Mouse (Mus musculus) heart, embryonic 13.5 days (tissue): Measurements from ENCODE around the gene Tec. TPM values are rescaled to one million over a fixed set of nuclear protein-coding genes. Genes with fewer than 3 reads are reported as not detected.

Experiments
- ATAC-seq: fragments of 200-750 bp; cut with Nextera tagmentation; 2 replicates; pipeline ENCODE4 v1.8.0; 2017; ENCODE audit warnings: moderate TSS enrichment; ENCODE audit not compliant: insufficient number of reproducible peaks, low FRiP score, low TSS enrichment; ENCODE audit errors: extremely low read depth
- H3K27ac ChIP-seq: fragments of 300-500 bp; sonication (generic); replicated peaks from 2 replicates; pipeline ENCODE4 v1.5.1; 2015; ENCODE audit warnings: moderate library complexity, mild to moderate bottlenecking, inconsistent platforms
- H3K27me3 ChIP-seq: fragments of 300-500 bp; sonication (generic); replicated peaks from 2 replicates; pipeline ENCODE4 v1.6.1; 2015; ENCODE audit warnings: mild to moderate bottlenecking, inconsistent platforms
- H3K36me3 ChIP-seq: fragments of 300-500 bp; sonication (generic); 2 replicates; pipeline ENCODE4 v1.6.1; 2015; ENCODE audit warnings: mild to moderate bottlenecking, inconsistent platforms
- H3K4me1 ChIP-seq: fragments of 300-500 bp; sonication (generic); 2 replicates; pipeline ENCODE4 v1.6.1; 2015; ENCODE audit warnings: inconsistent platforms
- H3K4me2 ChIP-seq: fragments of 300-500 bp; sonication (generic); 2 replicates; pipeline ENCODE4 v1.6.1; 2015; ENCODE audit warnings: inconsistent platforms, mild to moderate bottlenecking, moderate library complexity
- H3K4me3 ChIP-seq: fragments of 300-500 bp; sonication (generic); 2 replicates; pipeline ENCODE4 v1.5.1; 2015; ENCODE audit warnings: moderate library complexity, mild to moderate bottlenecking, inconsistent platforms
- H3K9ac ChIP-seq: fragments of 300-500 bp; sonication (generic); 2 replicates; pipeline ENCODE4 v1.6.1; 2015; ENCODE audit warnings: inconsistent platforms, mild to moderate bottlenecking, moderate library complexity
- H3K9me3 ChIP-seq: fragments of 300-500 bp; sonication (generic); 2 replicates; pipeline ENCODE4 v1.6.1; 2016; ENCODE audit warnings: inconsistent platforms
- WGBS: fragments of 180-500 bp; shearing (Covaris S2); methylation state at CpG from one replicate; pipeline ENCODE4 v1.1.7; 2015; ENCODE audit warnings: mixed read lengths; 5-methylcytosine and 5-hydroxymethylcytosine counted together
- polyA plus RNA-seq: library from polyadenylated mRNA; unstranded; fragments of >200 nt; fragmentation: Nextera tagmentation; extraction: Ambion mirVana; gene quantifications from 2 replicates; pipeline ENCODE4 v1.2.1, GENCODE M21; 2015

Tec gene
- polyA plus RNA-seq, 1 experiment from 2014 or later = 15.1 TPM

DNA sequence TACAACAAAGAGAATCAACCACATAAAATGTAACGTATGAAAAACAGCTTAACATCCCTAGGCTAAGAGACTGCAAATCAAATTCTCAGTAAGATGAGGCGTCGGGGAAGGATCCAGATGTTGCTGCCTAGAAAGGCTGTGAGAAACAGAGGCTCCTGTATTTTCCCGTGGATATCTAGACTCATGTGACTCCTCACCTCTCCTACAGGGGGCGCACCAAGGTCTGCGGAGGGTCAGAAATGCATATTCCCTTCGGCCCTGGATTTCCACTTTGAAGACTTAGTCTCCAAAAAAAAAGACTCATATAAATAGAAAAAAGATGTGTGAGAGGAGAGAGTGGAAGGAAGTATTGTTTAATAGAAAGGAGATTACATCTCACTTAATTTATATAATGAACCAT lies 147.7 kb downstream of the Tec start:
- ATAC-seq = no peak
- 56% methylated on average over 7 of the region's 7 CpGs for WGBS
- Histone ChIP-seq H3K4me3 (no peak overlapping the region), H3K36me3 (no peaks in the 10 kb centered on the region), H3K4me2 (no peak overlapping the region), H3K9ac (no peak overlapping the region), H3K27me3 (no peaks in the 10 kb centered on the region), H3K27ac (no peak overlapping the region), H3K4me1 (no peaks in the 10 kb centered on the region), H3K9me3 (no peaks in the 10 kb centered on the region)

DNA sequence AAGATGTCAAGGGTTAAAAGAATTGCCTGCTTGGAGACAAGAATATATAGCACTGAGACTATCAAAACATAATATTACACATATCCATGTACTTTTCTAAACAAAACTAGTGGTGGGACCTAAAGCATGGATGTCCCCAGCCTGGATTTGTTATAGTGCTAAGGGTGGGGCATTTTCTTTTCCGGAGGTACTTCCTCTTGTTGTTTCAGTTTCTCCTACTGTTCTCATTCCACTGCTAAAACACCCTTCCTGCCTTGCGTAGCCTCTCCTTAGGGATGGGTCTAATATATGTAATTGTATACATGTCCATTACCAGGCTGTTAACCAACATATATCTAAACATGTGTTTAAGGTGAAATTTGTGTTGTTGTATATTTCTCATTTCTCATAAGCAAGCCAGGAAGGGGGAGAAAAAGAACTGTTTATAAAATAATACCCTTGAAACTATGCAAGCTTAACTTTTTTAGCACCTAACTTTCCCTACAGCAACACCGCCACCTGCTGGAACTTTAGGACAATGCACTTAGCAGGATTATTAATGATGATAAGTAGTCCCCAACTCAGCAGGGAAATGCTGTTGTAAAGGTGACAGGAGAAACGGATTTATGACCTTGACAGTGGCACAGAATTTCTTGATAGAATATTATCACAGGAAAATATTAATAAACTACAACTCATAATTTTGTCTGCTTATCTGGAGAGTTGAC lies 157.6 kb downstream of the Tec start:
- Histone ChIP-seq H3K27me3 (no peaks in the 10 kb centered on the region), H3K9me3 (no peaks in the 10 kb centered on the region), H3K4me1 (no peaks in the 10 kb centered on the region), H3K4me2 (no peak overlapping the region), H3K36me3 (no peaks in the 10 kb centered on the region), H3K9ac (no peak overlapping the region), H3K27ac (no peak overlapping the region), H3K4me3 (no peak overlapping the region)
- WGBS = 24% methylated on average over 4 of the region's 4 CpGs
- no peak for ATAC-seq

DNA sequence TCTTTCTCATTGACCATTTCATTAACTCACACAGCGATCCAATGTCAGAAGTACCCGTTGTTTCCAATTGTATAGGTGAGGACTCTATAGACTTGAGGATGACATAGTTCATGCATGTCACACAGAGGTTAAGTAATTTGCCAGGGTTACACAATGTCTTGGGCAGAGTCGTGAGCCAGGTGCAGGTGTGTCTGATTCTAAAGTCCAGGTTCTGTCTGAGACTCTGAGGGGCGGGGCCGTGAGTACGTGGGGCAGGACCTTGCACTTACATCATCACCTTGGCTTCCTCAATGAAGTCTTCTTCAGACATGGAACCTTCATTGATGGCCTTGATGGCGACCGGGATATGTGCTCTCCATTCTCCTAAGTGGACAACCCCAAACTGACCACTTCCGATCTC lies 158.3 kb downstream of the Tec start:
- H3K36me3 ChIP-seq = no peaks in the 10 kb centered on the region
- no peak overlapping the region for H3K4me2 ChIP-seq
- no peak overlapping the region for H3K4me3 ChIP-seq
- H3K9ac ChIP-seq = no peak overlapping the region
- peaks cover 5% of the 10 kb centered on the region; the same call in 1 of the 2 replicates for H3K9me3 ChIP-seq
- no peak overlapping the region for H3K27ac ChIP-seq
- no peaks in the 10 kb centered on the region for H3K27me3 ChIP-seq
- 81% methylated on average over 9 of the region's 9 CpGs for WGBS
- no peak for ATAC-seq
- no peaks in the 10 kb centered on the region for H3K4me1 ChIP-seq

- no peak for ATAC-seq
- no peaks in the 10 kb centered on the region for H3K4me1 ChIP-seq
- 82% methylated on average over 13 of the region's 13 CpGs for WGBS
- no peak overlapping the region for H3K4me3 ChIP-seq
- no peak overlapping the region for H3K9ac ChIP-seq
- H3K36me3 ChIP-seq = no peaks in the 10 kb centered on the region
- H3K27ac ChIP-seq = no peak overlapping the region
- H3K27me3 ChIP-seq = no peaks in the 10 kb centered on the region
- peaks cover 5% of the 10 kb centered on the region; the same call in 1 of the 2 replicates for H3K9me3 ChIP-seq
- H3K4me2 ChIP-seq = no peak overlapping the region
Measured at GRCm38 (mm10) chr5:72709451-72709850, 158.8 kb downstream of the Tec start.

DNA sequence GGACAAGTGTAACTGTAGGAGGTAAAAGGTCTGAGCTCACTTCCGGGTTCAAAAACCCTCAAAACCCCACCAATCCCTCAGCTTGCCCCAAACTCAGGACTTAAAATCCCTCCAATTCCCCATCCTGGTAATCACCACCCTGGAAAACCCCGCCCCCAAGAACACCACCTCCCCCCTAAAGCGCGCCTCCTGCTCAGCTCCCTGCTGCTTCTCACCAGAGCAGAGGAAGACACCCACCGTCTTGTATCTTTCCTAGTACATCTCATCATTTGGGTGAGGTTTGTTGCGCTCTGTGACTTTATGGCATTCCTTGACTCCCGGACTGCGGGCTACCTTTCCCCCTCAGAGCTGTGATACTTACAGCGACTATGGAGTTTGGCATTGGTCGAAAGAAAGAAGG lies 161.6 kb downstream of the Tec start:
- H3K27me3 ChIP-seq = no peaks in the 10 kb centered on the region
- H3K27ac ChIP-seq = no peak overlapping the region
- no peak overlapping the region for H3K4me2 ChIP-seq

DNA sequence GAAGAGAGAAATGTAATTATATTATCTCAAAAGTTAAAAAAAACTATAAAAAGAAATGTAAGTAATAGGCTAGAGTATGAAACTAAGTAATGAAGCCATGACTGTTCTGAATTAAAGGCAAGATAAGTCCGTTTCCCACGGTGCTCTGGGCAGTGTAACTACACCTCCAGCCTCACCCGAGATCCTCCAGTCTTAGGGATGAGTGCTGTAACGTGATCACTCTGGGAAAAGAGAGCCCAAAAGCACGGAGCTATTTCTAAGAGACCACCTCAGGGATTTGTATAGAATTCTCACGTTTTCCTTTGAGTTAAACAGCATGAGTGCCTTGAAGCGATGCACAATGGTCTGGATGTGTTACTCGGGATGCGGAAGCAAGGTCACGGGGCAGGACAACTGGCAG lies 162.2 kb downstream of the Tec start:
- H3K9ac ChIP-seq = no peak overlapping the region
- H3K4me1 ChIP-seq = no peaks in the 10 kb centered on the region
- ATAC-seq = no peak
- 63% methylated on average over 10 of the region's 10 CpGs for WGBS
- H3K4me2 ChIP-seq = no peak overlapping the region
- no peak overlapping the region for H3K4me3 ChIP-seq
- no peak overlapping the region for H3K27ac ChIP-seq
- H3K9me3 ChIP-seq = peaks cover 5% of the 10 kb centered on the region; the same call in 1 of the 2 replicates
- no peaks in the 10 kb centered on the region for H3K27me3 ChIP-seq
- H3K36me3 ChIP-seq = no peaks in the 10 kb centered on the region

More for the DNA sequence above, 161.6 kb downstream of the Tec start:
- ATAC-seq = no peak
- no peak overlapping the region for H3K4me3 ChIP-seq
- no peaks in the 10 kb centered on the region for H3K36me3 ChIP-seq
- 57% methylated on average over 10 of the region's 10 CpGs for WGBS
- H3K4me1 ChIP-seq = no peaks in the 10 kb centered on the region
- H3K9me3 ChIP-seq = peaks cover 5% of the 10 kb centered on the region; the same call in 1 of the 2 replicates
- no peak overlapping the region for H3K9ac ChIP-seq

Other genes with a start within 250 kb of the Tec start
- not detected in 2 replicates for gene Cnga1, start 224.2 kb downstream of the Tec start, polyA plus RNA-seq
- gene Nipal1, start 220.7 kb downstream of the Tec start, polyA plus RNA-seq = 0.28 and 0.35 TPM in 2 replicates
- gene Txk, start 115.7 kb downstream of the Tec start, polyA plus RNA-seq = 0.10 and 0.20 TPM in 2 replicates
- 17.0 and 18.1 TPM in 2 replicates for gene Slain2, start 45.8 kb upstream of the Tec start, polyA plus RNA-seq
- gene Gm10135, start 106.2 kb upstream of the Tec start, polyA plus RNA-seq = not detected in 2 replicates
- 0.38 and 1.6 TPM in 2 replicates for gene Slc10a4, start 138.4 kb upstream of the Tec start, polyA plus RNA-seq